9 mouse cellular contexts compared by ENCODE assay signal in genomic region chr8:13644932-13645676, GRCm38 (mm10). TPM values are rescaled to one million over a fixed set of nuclear protein-coding genes. Genes with fewer than 3 reads are reported as not detected.
A peak's percentile ranks its signal among the peaks of the same experiment; 100 is the strongest.
DNase-seq lines count a peak whose midpoint lies in the region; ATAC-seq lines count a peak whose summit lies in the region.
"Had no signal": no experiment of that assay in that cellular context is flagged by ENCODE, and none has a peak within 500 bp of the region (broad histone marks: within the 10 kb centered on the region; RNA-seq: fewer than 3 reads in every experiment).

No protein-coding gene starts in this region.

- DNase-seq in heart, adult 18-20 months: peak; percentile 77 to 85
- DNase-seq in heart, postnatal 4 days: no peak
- peak; percentile 68 for DNase-seq in brain, adult 2 months (ENCODE audit: low read depth, low spot score)
- peak; percentile 35 to 44 for DNase-seq in lung, postnatal 4 days
- DNase-seq in right cerebral cortex, adult 18-20 months: no peak
- DNase-seq in ovary, postnatal 36 days (ENCODE audit: low spot score): no peak
- DNase-seq in left cerebral cortex, adult 11 months (ENCODE audit: low spot score): no peak

- peaks cover 73% of the 10 kb centered on the region for H3K4me1 ChIP-seq in heart, embryonic 12.5 days (replicated peaks)

- no peaks in the 10 kb centered on the region for H3K27me3 ChIP-seq in heart, embryonic 12.5 days (replicated peaks)
- H3K27me3 ChIP-seq: Patski had no signal

- no peak for ATAC-seq in heart, embryonic 12.5 days (ENCODE audit: insufficient number of reproducible peaks, low FRiP score)

- no peaks in the 10 kb centered on the region for H3K36me3 ChIP-seq in heart, embryonic 12.5 days

- no peak overlapping the region for H3K4me3 ChIP-seq in heart, embryonic 12.5 days

- 49% methylated on average over 6 of the region's 6 CpGs for WGBS in heart, embryonic 12.5 days

- no peak overlapping the region for H3K9ac ChIP-seq in heart, embryonic 12.5 days

- H3K9me3 ChIP-seq in heart, embryonic 12.5 days (replicated peaks): no peaks in the 10 kb centered on the region

- H3K4me2 ChIP-seq in heart, embryonic 12.5 days: peak overlapping the region; percentile 40; the same call in 1 of the 2 replicates

- H3K27ac ChIP-seq in heart, embryonic 12.5 days (ENCODE audit: poor library complexity, severe bottlenecking): peak overlapping the region; percentile 87

RNA-seq across cellular contexts. Expression of gene Rasa3, which starts 32.3 kb away (rescaled TPM):
- 10 to 100 TPM; 11.2 to 14.0 TPM for total RNA-seq in heart, adult 18-20 months (2021)
- 10 to 100 TPM; 27.4 to 31.1 TPM for total RNA-seq in heart, postnatal 4 days (2021)
- polyA plus RNA-seq in heart, embryonic 12.5 days (2016; fragmentation: Nextera tagmentation; extraction: Ambion mirVana): 35.1 and 41.5 TPM in 2 replicates

Comparison
In these comparisons a context has a peak if more than half of its experiments do, and no peak if none do; other contexts are left out.
1. DNase-seq: peak in heart, adult 18-20 months (2 of 2), brain, adult 2 months (single experiment) and lung, postnatal 4 days (2 of 2); none in heart, postnatal 4 days (single experiment), right cerebral cortex, adult 18-20 months (single experiment), ovary, postnatal 36 days (single experiment) and left cerebral cortex, adult 11 months (single experiment).